ENCODE assay signal across 13 mouse cellular contexts in genomic region chr11:113726994-113727888, GRCm38 (mm10). TPM values are rescaled to one million over a fixed set of nuclear protein-coding genes. Genes with fewer than 3 reads are reported as not detected.
DNase-seq lines count a peak whose midpoint lies in the region; ATAC-seq and TF ChIP-seq lines count a peak whose summit lies in the region.
"Had no signal": no experiment of that assay in that cellular context is flagged by ENCODE, and none has a peak within 500 bp of the region (broad histone marks: within the 10 kb centered on the region; RNA-seq: fewer than 3 reads in every experiment).

No protein-coding gene starts in this region.

- no peaks in the 10 kb centered on the region for H3K27me3 ChIP-seq in forebrain, embryonic 15.5 days
- H3K27me3 ChIP-seq in forebrain, postnatal 0 days (ENCODE audit: insufficient read depth, low read length): no peaks in the 10 kb centered on the region
- no peaks in the 10 kb centered on the region for H3K27me3 ChIP-seq in kidney, embryonic 15.5 days
- no peaks in the 10 kb centered on the region for H3K27me3 ChIP-seq in limb, embryonic 10.5 days (ENCODE audit: low read depth, poor library complexity, severe bottlenecking)

- peak overlapping the region; percentile 32 for H3K27ac ChIP-seq in forebrain, embryonic 15.5 days (replicated peaks)
- H3K27ac ChIP-seq in forebrain, postnatal 0 days (ENCODE audit: low read depth, low read length): no peak overlapping the region
- H3K27ac ChIP-seq in kidney, embryonic 15.5 days: peak overlapping the region; percentile 84
- H3K27ac ChIP-seq in brown adipose tissue, adult 24 weeks (replicated peaks; ENCODE audit: low read depth, low read length): peak overlapping the region; percentile 8; the same call in 1 of the 2 replicates
- peak overlapping the region; percentile 79 for H3K27ac ChIP-seq in limb, embryonic 10.5 days

- no peak for TF ChIP-seq CTCF in forebrain, postnatal 0 days (IDR thresholded peaks at IDR 0.05; ENCODE audit: low read depth)

- ATAC-seq in forebrain, embryonic 15.5 days (replicated peaks): no peak
- no peak for ATAC-seq in forebrain, postnatal 0 days
- ATAC-seq in kidney, embryonic 15.5 days (replicated peaks; ENCODE audit: low FRiP score): no peak
- no peak for ATAC-seq in inflammation-experienced regulatory T-cells, adult 6 months

- H3K4me1 ChIP-seq in forebrain, embryonic 15.5 days: peaks cover 45% of the 10 kb centered on the region
- peaks cover 5% of the 10 kb centered on the region; the same call in 1 of the 2 replicates for H3K4me1 ChIP-seq in forebrain, postnatal 0 days (ENCODE audit: insufficient read depth)
- H3K4me1 ChIP-seq in kidney, embryonic 15.5 days: peaks cover 78% of the 10 kb centered on the region
- peaks cover 36% of the 10 kb centered on the region for H3K4me1 ChIP-seq in brown adipose tissue, adult 24 weeks (ENCODE audit: control insufficient read depth, insufficient read depth, insufficient read length, low read length)
- H3K4me1 ChIP-seq in limb, embryonic 10.5 days: peaks cover 59% of the 10 kb centered on the region

- WGBS in forebrain, embryonic 15.5 days: 66% methylated on average over 14 of the region's 14 CpGs
- 55% methylated on average over 14 of the region's 14 CpGs for WGBS in forebrain, postnatal 0 days
- WGBS in kidney, embryonic 15.5 days: 55% methylated on average over 14 of the region's 14 CpGs
- 85% methylated on average over 14 of the region's 14 CpGs for WGBS in limb, embryonic 10.5 days

- H3K4me2 ChIP-seq in forebrain, embryonic 15.5 days (replicated peaks): no peak overlapping the region
- no peak overlapping the region for H3K4me2 ChIP-seq in forebrain, postnatal 0 days (ENCODE audit: low read depth)
- no peak overlapping the region for H3K4me2 ChIP-seq in kidney, embryonic 15.5 days

- peaks cover 29% of the 10 kb centered on the region for H3K36me3 ChIP-seq in forebrain, embryonic 15.5 days
- H3K36me3 ChIP-seq in forebrain, postnatal 0 days (ENCODE audit: insufficient read depth): peaks cover 33% of the 10 kb centered on the region
- H3K36me3 ChIP-seq in kidney, embryonic 15.5 days: peaks cover 48% of the 10 kb centered on the region
- peaks cover 91% of the 10 kb centered on the region for H3K36me3 ChIP-seq in limb, embryonic 10.5 days

- H3K9me3 ChIP-seq in forebrain, embryonic 15.5 days: no peaks in the 10 kb centered on the region
- no peaks in the 10 kb centered on the region for H3K9me3 ChIP-seq in forebrain, postnatal 0 days (ENCODE audit: low read length)
- H3K9me3 ChIP-seq in kidney, embryonic 15.5 days (replicated peaks): no peaks in the 10 kb centered on the region
- no peaks in the 10 kb centered on the region for H3K9me3 ChIP-seq in limb, embryonic 10.5 days (replicated peaks)
- H3K9me3 ChIP-seq: G1E had no signal

- no peak for DNase-seq in forebrain, postnatal 0 days
- DNase-seq in kidney, adult 8-10 months: no peak
- DNase-seq in limb, embryonic 10.5 days (ENCODE audit: low spot score): no peak
- no peak for DNase-seq in spleen, postnatal 14 days (ENCODE audit: low spot score in 2 of 2)

- H3K9ac ChIP-seq in forebrain, embryonic 15.5 days (replicated peaks): no peak overlapping the region
- H3K9ac ChIP-seq in forebrain, postnatal 0 days: no peak overlapping the region
- H3K9ac ChIP-seq in kidney, embryonic 15.5 days: no peak overlapping the region

- no peak overlapping the region for H3K4me3 ChIP-seq in forebrain, embryonic 15.5 days
- H3K4me3 ChIP-seq in forebrain, postnatal 0 days (ENCODE audit: low read depth, low read length): no peak overlapping the region
- H3K4me3 ChIP-seq in kidney, embryonic 15.5 days (replicated peaks): no peak overlapping the region
- H3K4me3 ChIP-seq in brown adipose tissue, adult 24 weeks (ENCODE audit: insufficient read depth, low read depth, low read length): no peak overlapping the region
- H3K4me3 ChIP-seq in limb, embryonic 10.5 days: 0 out of 2 replicates have a peak overlapping the region, but pooled peaks have one; percentile 16
- H3K4me3 ChIP-seq: myocyte had no signal

RNA-seq across cellular contexts. Expression of gene Cpsf4l, which starts 17.4 kb away (rescaled TPM):
- 0.18 and 0.38 TPM in 2 replicates for polyA plus RNA-seq in forebrain, embryonic 15.5 days (2015; fragmentation: Nextera tagmentation; extraction: Ambion mirVana)
- total RNA-seq in forebrain, postnatal 0 days (2014; rRNA removed): not detected in 2 replicates
- polyA plus RNA-seq in forebrain, postnatal 0 days (2015; fragmentation: Nextera tagmentation; extraction: Ambion mirVana): 0.10 and 0.30 TPM in 2 replicates
- 0.74 and 1.2 TPM in 2 replicates for polyA plus RNA-seq in kidney, embryonic 15.5 days (2015; fragmentation: Nextera tagmentation; extraction: Ambion mirVana)
- polyA plus RNA-seq in brown adipose tissue, adult 24 weeks (2012; ENCODE audit: insufficient read depth, insufficient read length, missing spikeins): not detected in 2 replicates
- 0.67 and 0.90 TPM in 2 replicates for polyA plus RNA-seq in limb, embryonic 10.5 days (2016; fragmentation: Nextera tagmentation; extraction: Ambion mirVana)
- polyA plus RNA-seq in inflammation-experienced regulatory T-cells, adult 6 months (2017; shearing (Covaris generic)): not detected
- total RNA-seq: G1E; granulocyte monocyte progenitor cell, adult 5-6 weeks; left cerebral cortex, postnatal 10 days; megakaryocyte progenitor cell, adult 5-6 weeks had no signal
- polyA plus RNA-seq: G1E had no signal

RNA-seq across cellular contexts. Expression of gene Cdc42ep4, which starts 24.4 kb away (rescaled TPM):
- 91.5 and 97.2 TPM in 2 replicates for polyA plus RNA-seq in forebrain, embryonic 15.5 days (2015; fragmentation: Nextera tagmentation; extraction: Ambion mirVana)
- 86.6 and 102 TPM in 2 replicates for total RNA-seq in forebrain, postnatal 0 days (2014; rRNA removed)
- 75.4 and 81.0 TPM in 2 replicates for polyA plus RNA-seq in forebrain, postnatal 0 days (2015; fragmentation: Nextera tagmentation; extraction: Ambion mirVana)
- polyA plus RNA-seq in kidney, embryonic 15.5 days (2015; fragmentation: Nextera tagmentation; extraction: Ambion mirVana): 63.7 and 66.7 TPM in 2 replicates
- polyA plus RNA-seq in brown adipose tissue, adult 24 weeks (2012; ENCODE audit: insufficient read depth, insufficient read length, missing spikeins): 8.7 and 16.3 TPM in 2 replicates
- polyA plus RNA-seq in limb, embryonic 10.5 days (2016; fragmentation: Nextera tagmentation; extraction: Ambion mirVana): 111 and 130 TPM in 2 replicates
- 1 to 10 TPM; 1.2 to 2.9 (median 1.5) TPM for polyA plus RNA-seq in inflammation-experienced regulatory T-cells, adult 6 months (2017; shearing (Covaris generic))

RNA-seq across cellular contexts. Expression of gene D11Wsu47e, which starts 43.0 kb away (rescaled TPM):
- polyA plus RNA-seq in forebrain, embryonic 15.5 days (2015; fragmentation: Nextera tagmentation; extraction: Ambion mirVana): 25.2 and 27.6 TPM in 2 replicates
- total RNA-seq in forebrain, postnatal 0 days (2014; rRNA removed): 34.2 and 36.7 TPM in 2 replicates
- 23.4 and 25.7 TPM in 2 replicates for polyA plus RNA-seq in forebrain, postnatal 0 days (2015; fragmentation: Nextera tagmentation; extraction: Ambion mirVana)
- 21.3 and 22.0 TPM in 2 replicates for polyA plus RNA-seq in kidney, embryonic 15.5 days (2015; fragmentation: Nextera tagmentation; extraction: Ambion mirVana)
- polyA plus RNA-seq in brown adipose tissue, adult 24 weeks (2012; ENCODE audit: insufficient read depth, insufficient read length, missing spikeins): 3.6 and 4.2 TPM in 2 replicates
- polyA plus RNA-seq in limb, embryonic 10.5 days (2016; fragmentation: Nextera tagmentation; extraction: Ambion mirVana): 26.7 and 28.4 TPM in 2 replicates
- 1 to 10 TPM; 6.7 to 8.8 (median 8.0) TPM for polyA plus RNA-seq in inflammation-experienced regulatory T-cells, adult 6 months (2017; shearing (Covaris generic))

RNA-seq across cellular contexts. Expression of gene Fam104a, which starts 43.3 kb away (rescaled TPM):
- polyA plus RNA-seq in forebrain, embryonic 15.5 days (2015; fragmentation: Nextera tagmentation; extraction: Ambion mirVana): 47.1 and 47.2 TPM in 2 replicates
- total RNA-seq in forebrain, postnatal 0 days (2014; rRNA removed): 37.6 and 38.7 TPM in 2 replicates
- polyA plus RNA-seq in forebrain, postnatal 0 days (2015; fragmentation: Nextera tagmentation; extraction: Ambion mirVana): 54.7 and 58.9 TPM in 2 replicates
- polyA plus RNA-seq in kidney, embryonic 15.5 days (2015; fragmentation: Nextera tagmentation; extraction: Ambion mirVana): 44.4 and 45.3 TPM in 2 replicates
- 17.2 and 20.3 TPM in 2 replicates for polyA plus RNA-seq in brown adipose tissue, adult 24 weeks (2012; ENCODE audit: insufficient read depth, insufficient read length, missing spikeins)
- polyA plus RNA-seq in limb, embryonic 10.5 days (2016; fragmentation: Nextera tagmentation; extraction: Ambion mirVana): 55.0 and 55.4 TPM in 2 replicates
- 10 to 100 TPM; 11.5 to 20.2 (median 17.3) TPM for polyA plus RNA-seq in inflammation-experienced regulatory T-cells, adult 6 months (2017; shearing (Covaris generic))
